Mouse (Mus musculus) embryo, embryonic 11.5 days (tissue): ENCODE data around the gene Tead4.
A peak's percentile ranks its signal among the peaks of the same experiment; 100 is the strongest.
"Not testable (repeated sequence)": the region's sequence is repeated elsewhere in the genome, so short reads cannot be mapped to it uniquely, and the experiment has no call there.

ENCODE experiments used
- DNase-seq: peaks from one replicate; pipeline ENCODE4 v3.0.0-alpha.2; 2012; ENCODE audit warnings: low read depth, low spot score

Tead4 gene

DNA sequence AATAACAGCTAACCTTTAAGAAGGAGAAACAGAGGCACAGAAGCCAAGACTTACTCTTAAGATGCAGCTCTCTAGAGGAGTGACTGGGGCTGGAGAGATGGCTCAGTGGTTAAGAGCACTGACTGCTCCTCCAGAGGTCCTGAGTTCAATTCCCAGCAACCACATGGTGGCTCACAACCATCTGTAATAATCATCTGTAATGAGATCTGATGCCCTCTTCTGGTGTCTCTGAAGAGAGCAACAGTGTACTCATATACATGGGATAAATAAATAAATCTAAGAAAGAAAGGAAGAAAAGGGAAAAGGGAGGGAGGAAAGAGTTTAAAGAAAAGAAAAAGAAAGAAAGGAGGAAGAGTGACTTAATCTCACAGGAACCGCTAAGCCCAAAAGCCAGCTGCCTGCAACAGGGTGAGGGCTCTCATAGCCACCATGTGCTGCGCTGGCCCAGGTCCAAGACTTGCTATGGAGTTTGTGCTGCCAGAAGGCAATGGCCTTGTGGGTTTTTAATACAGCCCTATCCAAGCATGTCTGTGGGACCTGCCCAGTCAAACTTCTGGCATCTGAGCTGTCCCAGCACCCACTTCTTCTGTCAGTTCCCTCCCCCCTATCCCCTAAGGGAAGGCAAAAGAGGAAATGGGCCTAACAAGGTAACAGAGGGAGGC is 63.4 kb downstream of the Tead4 start:
- DNase-seq, result no peak

DNA sequence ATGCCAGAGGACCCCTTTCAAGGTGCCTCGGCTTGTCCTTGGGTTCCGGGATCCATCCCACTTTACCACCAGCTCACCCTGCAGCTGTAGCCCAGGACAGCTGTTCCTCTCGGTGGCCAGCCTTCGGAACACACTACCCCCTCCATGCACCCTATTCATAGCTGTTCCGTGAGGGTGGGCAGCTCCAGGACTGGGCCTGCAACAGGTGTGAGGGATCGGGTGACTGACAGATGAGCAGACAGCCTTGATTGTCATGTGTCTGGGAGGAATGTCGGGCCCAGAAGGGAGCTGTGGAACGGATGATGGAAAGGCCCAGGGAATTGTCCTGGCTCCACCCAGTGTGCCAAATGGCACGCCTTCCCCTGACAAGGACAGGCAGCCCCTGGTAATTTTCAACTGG is 64.0 kb downstream of the Tead4 start:
- DNase-seq, result no peak

DNA sequence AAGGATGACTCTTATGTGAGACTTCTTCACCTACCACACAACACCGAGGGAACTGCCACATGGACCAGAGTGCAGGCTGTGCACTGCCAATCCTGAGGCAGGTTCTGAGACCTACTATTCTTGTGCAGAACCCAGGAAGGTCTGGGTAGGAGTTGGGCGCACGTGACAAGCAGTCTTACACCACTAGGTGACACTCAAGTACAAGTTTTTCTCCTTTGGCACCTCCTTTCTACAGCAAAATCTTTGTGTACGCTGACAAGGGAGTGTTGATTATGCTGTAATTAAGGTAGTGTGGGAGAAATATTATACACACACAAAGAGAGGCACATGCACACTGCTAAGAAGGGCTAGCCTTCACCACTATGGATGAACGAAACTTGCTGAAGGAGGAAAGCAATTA is 66.4 kb downstream of the Tead4 start:
- DNase-seq, result no peak

DNA sequence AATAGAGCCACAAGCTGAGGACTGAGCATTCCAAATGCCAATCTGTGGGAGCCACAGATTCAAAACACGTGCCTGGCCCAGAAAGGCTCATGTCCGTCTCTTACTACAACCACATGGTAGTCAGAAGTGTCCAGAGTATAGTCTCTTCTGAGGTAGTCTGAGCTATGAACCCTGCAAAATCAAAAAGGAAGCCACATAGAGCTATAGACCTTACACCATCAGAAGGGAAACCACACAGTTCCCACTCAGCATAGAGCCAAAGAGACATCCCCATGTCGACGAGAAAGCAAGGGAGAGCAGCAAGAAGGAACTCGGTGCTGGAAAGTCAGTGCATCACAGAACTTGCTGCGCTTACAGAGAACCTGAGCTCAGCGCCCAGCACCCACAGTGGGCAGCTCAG is 68.4 kb downstream of the Tead4 start:
- DNase-seq, result no peak

DNA sequence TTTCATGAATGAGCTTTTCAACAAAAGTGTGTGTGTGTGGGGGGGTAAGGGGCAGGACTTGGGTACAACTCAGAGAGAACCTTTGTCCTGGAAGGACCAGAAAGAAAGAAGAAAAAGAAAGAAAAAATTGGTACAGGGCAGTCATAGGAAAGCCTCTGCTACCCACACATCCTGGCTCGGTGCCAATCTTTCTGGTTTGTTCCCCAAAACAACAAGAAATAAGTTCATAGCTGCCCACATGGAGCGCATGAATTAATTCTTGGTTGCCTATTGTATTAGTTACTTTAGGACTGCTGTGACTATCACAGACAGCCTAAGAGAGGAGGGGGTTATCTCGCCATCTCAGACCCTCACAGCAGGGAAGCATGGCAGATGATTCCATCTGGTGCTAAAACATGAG is 68.9 kb downstream of the Tead4 start:
- no peak for DNase-seq

DNA sequence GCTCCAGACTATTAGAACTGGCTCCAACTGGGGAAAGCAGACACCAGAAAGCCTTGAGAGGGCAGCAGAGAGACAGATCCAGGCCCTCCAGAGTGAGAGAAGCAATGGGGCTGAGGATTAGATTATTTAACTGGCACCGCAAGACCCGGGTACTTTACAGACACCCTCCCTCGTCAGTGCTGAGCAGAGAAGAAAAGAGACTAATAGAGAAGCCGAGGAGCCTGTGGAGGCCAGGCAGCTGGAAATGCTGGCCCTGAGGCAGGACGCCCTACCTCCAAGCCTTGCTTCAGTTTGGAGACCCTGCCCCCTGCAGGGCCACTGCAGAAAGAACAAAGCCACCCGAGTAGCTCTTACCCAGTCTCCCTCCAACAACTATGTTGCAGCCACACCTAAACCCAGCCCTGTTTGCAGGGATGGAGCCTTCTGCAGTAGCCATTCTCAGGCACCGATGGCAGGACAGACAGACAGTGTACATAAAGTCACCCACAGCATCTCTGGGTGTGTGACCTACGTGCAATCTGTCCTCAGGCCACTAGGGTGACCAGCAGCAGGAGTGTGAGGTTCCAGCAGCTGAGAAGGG is 73.1 kb downstream of the Tead4 start:
- no peak for DNase-seq

DNA sequence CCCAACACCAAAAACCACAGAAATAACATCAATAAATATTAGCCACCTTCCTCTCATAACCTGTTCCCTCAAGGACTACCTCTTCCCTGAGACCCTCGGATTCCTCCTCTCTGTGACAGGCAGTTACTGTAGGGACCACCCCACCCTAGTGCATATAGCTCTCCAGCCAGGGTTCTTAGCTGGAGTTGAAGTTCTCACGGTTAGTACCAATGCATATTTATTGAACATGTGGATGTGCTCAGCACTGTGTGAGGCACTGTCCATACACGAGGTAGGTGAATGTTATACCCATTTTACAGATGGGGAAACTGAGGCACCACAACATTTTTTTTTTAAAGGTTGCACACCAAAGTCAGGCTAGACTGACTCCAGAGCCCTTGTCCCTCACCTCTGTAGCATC is 73.7 kb downstream of the Tead4 start:
- DNase-seq, result no peak

DNA sequence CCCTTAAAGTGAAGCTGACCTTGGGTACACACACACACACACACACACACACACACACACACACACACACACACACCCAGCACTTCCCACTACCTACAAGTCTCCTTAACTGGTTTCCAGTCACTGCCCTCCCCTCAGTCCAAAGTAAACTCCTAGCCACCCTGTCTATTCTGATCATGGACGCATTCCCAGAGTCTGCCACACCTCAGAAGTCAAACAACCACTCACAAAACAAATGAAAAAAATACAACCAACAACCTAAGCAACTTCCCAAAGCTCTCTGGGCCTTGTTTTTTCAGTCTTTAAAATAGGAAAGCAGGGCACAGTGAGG is 74.8 kb downstream of the Tead4 start:
- no peak for DNase-seq

DNA sequence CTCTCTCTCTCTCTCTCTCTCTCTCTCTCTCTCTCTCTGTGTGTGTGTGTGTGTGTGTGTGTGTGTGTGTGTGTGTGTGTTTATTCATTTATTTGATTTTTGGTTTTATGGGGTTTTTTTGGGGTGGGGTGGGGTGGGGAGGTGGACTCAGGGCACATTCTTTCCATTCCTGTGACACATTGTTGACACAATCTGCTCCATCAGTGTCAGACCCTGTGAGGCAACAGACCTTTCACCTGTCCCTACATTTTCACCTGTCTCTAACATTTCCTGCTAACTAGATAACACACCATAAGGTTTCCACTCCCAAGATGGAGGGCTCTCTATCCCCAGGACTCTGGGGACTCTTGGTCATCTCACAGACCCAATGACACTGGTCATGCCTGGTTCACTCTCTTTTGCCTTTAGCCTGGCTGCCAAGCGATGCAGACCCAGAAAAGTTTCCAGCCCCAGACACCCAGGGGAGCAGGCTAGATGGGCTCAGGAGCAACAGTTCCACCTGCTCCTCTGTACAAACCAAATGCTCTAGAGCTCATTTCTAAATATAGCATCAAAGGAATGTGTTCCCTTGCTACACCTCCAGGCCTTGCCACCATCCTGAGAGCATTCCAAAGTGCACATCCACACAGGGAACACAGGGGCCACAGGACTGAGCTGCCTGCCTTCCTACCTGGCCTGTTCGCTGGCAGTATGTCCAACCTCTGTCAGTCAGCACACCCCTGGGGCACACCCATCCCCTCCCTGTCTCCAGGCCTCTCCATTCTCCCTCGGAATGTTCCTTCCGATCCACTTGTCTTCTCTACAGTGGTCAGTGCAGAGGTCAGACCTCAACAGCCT is 75.4 kb downstream of the Tead4 start:
- DNase-seq, result no peak

DNA sequence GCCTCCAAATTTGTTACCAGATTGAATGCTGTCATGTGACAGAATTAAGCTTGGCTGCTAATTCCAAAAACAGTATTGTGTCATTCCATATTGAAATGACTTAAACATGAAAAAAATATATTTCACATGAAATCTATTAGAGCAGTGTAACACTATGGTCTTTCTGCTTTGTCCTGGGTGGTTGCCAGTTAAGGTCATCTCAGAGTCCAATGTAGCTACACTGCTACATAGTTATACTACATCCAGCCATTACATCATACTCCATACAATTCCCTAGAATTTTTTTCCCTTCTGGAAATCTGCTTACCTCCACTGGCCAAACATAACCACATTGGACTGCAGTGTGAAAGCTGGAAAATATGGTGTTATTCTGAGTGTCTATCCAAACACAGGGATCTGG is 77.5 kb downstream of the Tead4 start:
- DNase-seq, result no peak

DNA sequence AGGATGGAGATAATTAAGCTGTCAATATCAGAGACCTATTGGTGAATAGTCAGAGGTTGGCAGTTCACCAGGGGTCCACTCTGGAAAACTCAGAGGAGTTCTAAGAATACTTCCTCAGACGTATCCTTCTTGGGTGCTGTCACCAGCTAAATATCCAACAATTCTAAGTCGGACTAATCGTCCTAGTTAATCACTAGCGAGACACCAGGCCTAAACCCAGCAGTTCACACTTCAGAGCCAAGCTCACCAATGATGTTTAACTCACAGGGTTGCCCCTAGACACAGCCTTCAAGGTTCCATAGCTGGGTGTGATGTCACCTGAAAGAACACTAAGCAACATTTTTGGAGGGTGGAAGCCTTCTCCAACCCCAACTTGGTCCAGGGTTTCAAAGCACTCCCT is 85.6 kb downstream of the Tead4 start:
- DNase-seq, result not testable (repeated sequence)

DNA sequence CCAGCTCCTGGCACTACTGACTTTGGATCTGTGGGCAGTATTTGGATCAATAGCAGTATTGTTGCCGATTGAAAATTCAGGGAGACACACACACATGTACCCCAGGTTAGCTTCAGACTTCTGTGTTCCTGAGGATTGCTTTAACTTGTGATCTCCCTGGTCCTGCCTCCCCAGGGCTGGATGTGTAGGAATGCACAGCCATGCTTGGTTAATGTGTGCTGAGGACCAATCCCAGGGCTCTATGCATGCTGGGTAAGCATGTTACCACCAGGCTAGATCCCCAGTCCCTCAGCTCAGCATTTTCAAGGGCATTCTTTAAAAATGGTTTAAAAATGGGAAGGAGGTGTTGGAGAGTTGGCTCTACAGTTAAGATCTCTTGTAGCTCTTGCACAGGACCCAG is 91.4 kb downstream of the Tead4 start:
- not testable (repeated sequence) for DNase-seq

DNA sequence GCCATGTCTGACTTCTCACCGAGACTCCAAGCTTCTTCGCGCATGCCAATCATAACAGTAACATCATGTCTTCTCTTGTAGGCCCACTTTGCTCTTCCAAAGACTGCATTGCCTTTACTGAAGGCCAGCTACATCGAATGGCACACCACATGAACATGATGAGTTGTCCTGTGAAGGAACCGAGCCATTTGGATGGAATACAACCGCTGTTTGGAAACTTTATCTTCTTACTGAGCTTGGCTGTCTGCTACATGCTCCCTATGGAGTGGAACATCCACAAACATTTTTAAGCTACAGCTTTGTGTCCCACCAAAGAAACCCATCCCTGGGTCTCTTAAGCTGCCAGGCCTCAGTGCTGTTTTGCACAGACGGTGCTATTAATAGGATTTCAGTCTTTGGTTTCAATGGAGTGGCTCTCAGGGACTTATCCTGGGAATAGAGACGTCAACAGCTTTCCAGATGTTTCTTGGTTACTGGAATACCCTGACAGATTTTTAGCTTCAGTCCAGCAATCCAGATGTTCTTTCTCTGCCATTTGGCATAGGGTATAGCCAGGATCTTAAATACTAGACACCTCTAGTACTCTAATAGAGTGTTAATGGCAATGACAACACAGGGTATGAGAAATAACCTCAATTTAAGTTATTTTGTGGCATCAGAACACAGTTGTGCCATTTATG is 92.0 kb downstream of the Tead4 start:
- no peak for DNase-seq

DNA sequence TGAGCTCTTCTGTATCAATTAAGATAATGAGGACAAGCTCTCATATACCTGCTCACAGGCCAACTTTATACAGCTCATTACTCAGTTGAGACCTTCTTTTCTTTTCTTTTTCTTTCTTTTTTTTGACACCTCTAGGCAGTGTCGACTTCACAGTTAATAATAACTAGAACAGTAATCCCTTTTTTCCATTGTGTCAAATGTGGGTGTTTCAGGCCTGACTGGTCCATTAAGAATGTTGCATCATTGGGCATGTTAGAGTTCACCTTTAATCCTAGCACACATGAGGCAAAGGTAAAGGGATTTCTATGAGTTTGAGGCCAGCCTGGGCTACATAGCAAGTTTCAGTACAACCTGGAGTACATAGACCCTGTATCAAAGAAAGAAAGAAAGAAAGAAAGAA is 97.1 kb downstream of the Tead4 start:
- no peak for DNase-seq

DNA sequence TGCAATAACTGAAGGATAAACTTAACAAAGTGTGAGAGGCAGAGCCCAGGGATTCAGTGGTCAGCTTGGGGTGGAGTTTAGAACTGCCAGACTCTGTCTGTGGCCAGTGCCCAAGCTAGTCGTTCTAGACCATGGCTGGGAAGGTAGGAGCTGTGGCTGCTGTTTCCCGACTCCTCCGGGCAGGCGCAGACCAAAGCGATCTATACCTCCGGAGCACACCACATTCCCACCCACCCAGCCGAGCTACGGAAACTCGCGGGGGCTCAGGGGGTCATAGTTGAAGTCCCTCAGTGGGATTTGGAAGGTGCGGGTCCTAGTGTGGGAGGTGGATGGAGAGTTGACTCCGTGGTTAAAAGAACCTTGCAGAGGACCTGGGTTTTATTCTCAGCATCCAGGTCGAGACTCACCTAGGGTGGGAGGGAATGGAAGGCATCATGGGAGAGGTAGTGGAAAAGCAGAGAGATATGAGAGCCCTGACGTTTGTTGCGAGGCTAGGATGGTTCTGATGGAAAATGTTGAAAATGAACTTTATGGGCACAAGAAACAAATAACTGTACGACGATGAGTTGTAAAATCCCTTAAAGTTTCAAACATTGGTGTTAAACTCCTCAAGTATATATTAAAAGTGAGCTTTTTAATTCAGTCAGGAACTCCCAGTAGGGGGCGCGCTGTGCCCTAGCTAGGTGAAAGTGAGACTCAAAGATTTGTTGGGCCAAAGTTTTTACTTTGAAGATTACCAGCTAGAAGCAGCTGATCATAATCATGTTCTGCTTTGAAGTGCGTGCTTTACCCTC is 99.6 kb downstream of the Tead4 start:
- DNase-seq, result peak; percentile 43

DNA sequence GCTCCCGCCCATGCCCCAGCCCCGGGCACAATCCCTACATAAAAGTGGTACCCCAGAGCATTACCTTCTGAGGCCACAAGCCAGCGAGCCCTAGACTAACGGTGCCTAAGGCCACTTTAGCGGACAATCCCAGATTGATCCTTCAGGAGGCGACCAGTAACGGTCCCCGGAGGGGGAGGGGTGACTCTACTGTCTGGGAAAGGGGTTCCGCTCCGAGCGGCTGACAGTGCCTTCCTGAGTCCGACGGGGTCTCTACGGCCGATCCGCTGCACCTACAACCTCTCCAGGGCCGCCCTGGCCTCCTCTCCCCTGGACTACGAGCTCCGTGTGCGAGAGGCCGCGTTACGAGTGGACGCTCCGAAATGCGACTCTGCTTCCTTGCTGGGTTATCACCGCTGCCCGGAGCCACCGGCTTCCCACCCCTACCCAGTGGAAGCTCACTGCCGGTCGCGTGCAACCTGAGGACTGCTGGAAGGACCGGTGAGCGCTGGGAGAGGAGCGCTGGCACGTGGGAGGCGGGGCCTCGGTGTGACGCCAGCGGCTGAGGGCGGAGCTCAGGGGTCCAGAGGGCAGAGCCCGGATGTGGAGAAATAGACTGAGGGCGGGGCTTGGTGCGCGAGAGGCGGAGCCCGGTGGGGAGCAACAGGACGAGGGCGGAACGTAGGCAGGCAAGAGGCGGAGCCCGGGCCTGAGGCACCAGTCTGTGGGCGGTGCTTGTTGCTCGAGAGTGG is 100.3 kb downstream of the Tead4 start:
- peak; percentile 98 for DNase-seq

DNA sequence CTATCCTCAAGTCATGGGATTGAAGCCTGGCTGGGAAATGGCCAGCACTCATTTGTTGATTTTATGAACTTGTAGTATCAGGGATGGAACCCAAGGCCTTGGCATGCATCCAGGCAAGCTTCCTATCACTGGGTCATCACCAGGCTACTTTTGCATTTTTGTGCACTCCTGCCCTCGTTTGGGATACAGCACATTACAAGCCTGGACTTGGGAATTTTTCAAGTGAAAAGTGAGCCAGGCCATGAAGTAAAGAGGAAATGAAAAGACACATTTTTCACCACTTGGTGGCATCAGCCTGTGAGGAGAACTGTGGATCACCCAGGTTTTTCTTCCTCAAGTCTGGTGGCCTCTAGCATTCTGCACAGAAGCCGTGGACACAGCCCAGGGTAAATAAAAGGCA is 117.1 kb downstream of the Tead4 start:
- no peak for DNase-seq

DNA sequence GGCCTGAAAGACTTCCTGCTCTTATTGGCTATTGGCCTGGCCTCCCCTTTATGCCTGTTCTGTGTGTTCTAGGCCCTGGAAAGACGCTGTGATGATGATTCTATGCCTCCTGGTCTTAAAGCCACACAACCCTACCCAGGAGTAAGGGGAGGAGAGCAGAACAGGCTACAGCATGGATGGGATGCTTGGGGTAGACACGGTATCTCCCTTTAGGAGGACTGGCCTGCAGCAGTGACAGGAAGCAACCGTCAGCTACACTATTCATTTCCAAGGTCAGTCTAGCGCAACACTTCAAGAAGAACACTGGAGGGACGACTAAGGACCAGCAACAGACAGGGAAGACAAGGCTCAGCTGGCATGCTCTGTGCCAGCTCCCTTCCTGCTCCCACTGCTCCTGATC is 119.4 kb downstream of the Tead4 start:
- no peak for DNase-seq

DNA sequence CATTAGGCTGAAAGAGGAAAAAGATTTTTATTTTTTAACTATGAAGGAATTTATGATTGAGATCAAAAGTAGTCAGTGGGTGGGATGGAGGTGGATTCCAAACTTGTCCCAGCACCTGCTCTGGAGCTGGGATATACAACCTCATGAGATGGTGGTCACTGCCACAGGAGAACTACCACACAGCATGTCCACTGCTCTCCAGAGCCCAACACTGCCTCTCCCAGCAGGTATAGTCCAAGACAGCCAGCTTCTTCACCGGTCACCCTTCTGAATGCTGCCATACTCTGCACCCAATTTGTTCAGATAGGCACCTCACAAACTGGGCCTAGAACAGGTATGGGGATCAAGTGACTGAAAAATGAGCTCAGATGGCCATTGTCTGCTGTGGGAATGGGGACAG is 121.0 kb downstream of the Tead4 start:
- DNase-seq, result no peak

DNA sequence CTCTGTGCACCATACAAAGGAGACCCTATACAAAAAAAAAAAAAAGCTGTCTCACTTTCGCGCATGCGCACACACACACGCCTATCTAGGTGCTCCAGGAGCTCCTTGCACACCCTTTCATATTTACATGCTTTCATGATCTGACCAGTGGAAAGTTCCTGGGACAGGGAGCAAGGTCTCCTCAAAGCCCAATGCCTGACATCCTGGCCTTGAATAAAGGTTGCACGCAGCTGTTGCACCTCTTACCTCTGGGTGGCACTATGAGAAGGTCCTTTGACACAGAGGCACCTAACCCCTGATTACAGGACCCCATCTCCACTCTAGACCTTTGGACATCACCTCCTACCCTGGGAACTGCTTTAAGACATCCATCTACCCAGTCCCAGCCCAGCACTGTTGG is 121.4 kb downstream of the Tead4 start:
- DNase-seq, result no peak

DNA sequence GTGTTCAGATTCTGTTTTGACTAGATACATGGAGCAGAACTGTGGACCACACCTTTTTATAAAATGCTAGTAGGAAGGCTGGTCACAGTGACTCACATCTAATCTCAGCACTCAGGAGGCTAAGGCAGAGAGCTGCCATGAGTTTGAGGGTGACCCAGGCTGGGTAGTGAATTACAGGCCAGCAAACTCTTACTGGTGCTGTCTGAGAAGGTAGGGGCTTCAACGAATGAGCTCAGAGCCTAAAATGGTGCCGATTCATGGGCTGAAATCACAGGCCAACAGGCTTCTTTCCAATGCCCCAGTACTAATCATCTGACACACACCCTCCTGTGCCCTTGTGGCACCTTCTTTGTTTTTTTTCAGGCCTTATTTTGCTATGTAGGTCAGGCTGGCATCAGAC is 121.9 kb downstream of the Tead4 start:
- DNase-seq, result no peak
